Mouse (Mus musculus) urinary bladder, adult 18-20 months (tissue): ENCODE data around the gene Gar1.

Experiments
- DNase-seq, 2 experiments: peaks; one replicate each; pipeline ENCODE4 v3.0.0; 2022; ENCODE audit warnings: low spot score in 2 of 2, mixed read lengths in 2 of 2

Gene Gar1

GRCm38 (mm10) chr3:129803765-129804164, 27.4 kb downstream of the Gar1 start, which contains the start of gene Lrit3:
Lrit3 (minus strand) TSS chr3:129804030.
- no peak for DNase-seq

GRCm38 (mm10) chr3:129799011-129799410, 32.2 kb downstream of the Gar1 start:
- DNase-seq, result no peak

- no peak for DNase-seq
Measured at GRCm38 (mm10) chr3:129798551-129798950, 32.6 kb downstream of the Gar1 start.

DNA sequence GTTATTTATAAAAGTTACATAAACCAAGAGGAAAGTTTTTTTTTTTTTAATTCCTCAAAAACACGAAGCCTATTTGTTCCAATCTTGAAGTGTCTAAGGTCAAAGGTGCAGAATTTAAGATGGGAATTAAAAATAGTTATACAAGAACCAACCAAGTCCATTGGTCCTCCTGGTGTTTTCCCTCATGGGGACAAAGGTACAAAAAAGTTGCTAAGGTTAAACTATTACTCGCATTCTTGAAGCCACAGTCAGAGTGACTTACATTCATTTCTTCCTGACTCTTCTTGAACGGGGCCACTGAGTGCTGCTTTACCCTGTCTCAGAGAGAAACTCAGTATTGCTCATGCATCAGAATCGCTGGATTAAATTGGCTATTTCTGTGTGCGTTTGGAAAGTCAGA, 33.9 kb downstream of the Gar1 start:
- DNase-seq, result no peak

GRCm38 (mm10) chr3:129793801-129794200, 37.4 kb downstream of the Gar1 start:
- no peak for DNase-seq

GRCm38 (mm10) chr3:129782746-129783145, 48.5 kb downstream of the Gar1 start:
- DNase-seq, result no peak

DNA sequence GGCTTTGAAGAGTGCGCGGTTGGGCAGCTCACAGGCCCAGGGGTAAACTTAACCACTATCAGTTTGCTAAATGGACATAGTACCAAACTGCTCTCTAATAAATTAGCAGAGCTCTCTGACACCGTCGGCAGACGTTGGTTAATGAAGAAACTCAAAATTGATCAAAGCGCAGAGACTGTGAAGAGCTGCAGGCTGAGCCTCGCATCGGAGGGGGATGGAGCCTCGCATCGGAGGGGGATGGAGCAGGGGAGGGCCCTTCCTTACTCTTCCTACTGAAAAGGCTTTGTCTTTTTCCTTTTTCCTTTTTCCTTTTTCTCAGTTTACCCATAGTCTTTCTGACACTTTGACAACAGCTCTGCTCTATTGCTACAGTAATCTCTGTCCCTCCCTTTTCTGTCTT, 49.8 kb downstream of the Gar1 start:
- no peak for DNase-seq
